11 mouse cellular contexts compared by ENCODE assay signal in the genomic region with DNA sequence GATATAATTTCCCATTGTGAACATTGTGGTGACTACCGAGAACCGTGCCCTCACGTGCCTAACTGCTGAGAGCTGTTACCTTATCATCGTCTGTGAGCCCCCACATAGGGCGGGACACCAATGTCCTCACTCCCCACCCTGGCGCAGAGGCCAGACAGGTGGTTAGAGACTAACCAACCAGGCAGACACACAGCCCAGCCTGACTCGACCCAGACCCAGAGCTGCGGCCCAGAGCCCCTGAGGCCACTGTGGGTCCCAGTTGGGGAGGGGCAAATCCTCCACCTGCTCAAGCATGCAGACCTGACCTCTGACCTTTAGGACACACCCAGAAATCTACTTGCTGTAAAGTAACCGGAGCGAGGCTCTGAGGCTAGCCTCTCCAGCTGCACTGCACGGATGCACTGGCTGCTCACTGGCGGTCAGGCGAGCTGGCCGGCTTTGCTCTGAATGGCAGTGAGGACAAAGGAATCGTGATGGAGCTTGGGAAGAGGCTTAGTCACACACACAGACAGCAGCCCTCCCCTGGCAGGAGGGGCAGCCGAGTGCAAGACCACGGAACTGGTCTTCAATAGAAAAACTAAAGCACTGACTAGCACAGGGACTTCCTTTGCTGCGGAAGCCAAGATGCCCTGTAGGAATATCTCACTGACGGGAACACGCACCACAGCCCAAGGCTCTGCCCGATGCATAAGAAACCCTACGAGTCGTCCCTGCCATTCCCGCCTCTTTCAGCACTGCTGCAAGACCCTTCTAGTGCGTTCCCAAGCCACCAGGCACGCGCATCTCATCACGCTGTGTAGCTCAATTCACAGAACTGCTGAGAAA. TPM values are rescaled to one million over a fixed set of nuclear protein-coding genes. Genes with fewer than 3 reads are reported as not detected.
DNase-seq lines count a peak whose midpoint lies in the region; ATAC-seq and TF ChIP-seq lines count a peak whose summit lies in the region.
"Had no signal": no experiment of that assay in that cellular context is flagged by ENCODE, and none has a peak within 500 bp of the region (broad histone marks: within the 10 kb centered on the region; RNA-seq: fewer than 3 reads in every experiment).

No protein-coding gene starts in this region.

- 40% methylated on average over 28 of the region's 28 CpGs for WGBS in forebrain, postnatal 0 days
- 35% methylated on average over 28 of the region's 28 CpGs for WGBS in midbrain, embryonic 12.5 days
- 90% methylated on average over 28 of the region's 28 CpGs for WGBS in heart, embryonic 12.5 days

- TF ChIP-seq CTCF in E14TG2a.4 (conservative IDR thresholded peaks at IDR 0.05; ENCODE audit: low read length), result no peak
- TF ChIP-seq CTCF in forebrain, postnatal 0 days (IDR thresholded peaks at IDR 0.05; ENCODE audit: low read depth), result no peak

- no peak overlapping the region for H3K9ac ChIP-seq in forebrain, postnatal 0 days
- peak overlapping the region; percentile 32; the same call in 1 of the 2 replicates for H3K9ac ChIP-seq in midbrain, embryonic 12.5 days (replicated peaks)
- no peak overlapping the region for H3K9ac ChIP-seq in heart, embryonic 12.5 days

- peak overlapping the region; percentile 26; the same call in 1 of the 2 replicates for H3K4me3 ChIP-seq in E14TG2a.4 (replicated peaks; ENCODE audit: low read length)
- H3K4me3 ChIP-seq in forebrain, postnatal 0 days (ENCODE audit: low read depth, low read length), result no peak overlapping the region
- H3K4me3 ChIP-seq in midbrain, embryonic 12.5 days, result no peak overlapping the region
- no peak overlapping the region for H3K4me3 ChIP-seq in heart, embryonic 12.5 days
- H3K4me3 ChIP-seq: left cerebral cortex, adult 2 months had no signal

- no peak overlapping the region for H3K27ac ChIP-seq in forebrain, postnatal 0 days (ENCODE audit: low read depth, low read length)
- peak overlapping the region; percentile 84 for H3K27ac ChIP-seq in midbrain, embryonic 12.5 days (replicated peaks)
- H3K27ac ChIP-seq in heart, embryonic 12.5 days (ENCODE audit: poor library complexity, severe bottlenecking), result no peak overlapping the region

- H3K9me3 ChIP-seq in E14TG2a.4 (ENCODE audit: low read length), result no peaks in the 10 kb centered on the region
- H3K9me3 ChIP-seq in forebrain, postnatal 0 days (ENCODE audit: low read length), result no peaks in the 10 kb centered on the region
- H3K9me3 ChIP-seq in midbrain, embryonic 12.5 days, result no peaks in the 10 kb centered on the region
- H3K9me3 ChIP-seq in heart, embryonic 12.5 days (replicated peaks), result no peaks in the 10 kb centered on the region

- peak; percentile 69 for ATAC-seq in forebrain, postnatal 0 days
- peak; percentile 90 for ATAC-seq in midbrain, embryonic 12.5 days (ENCODE audit: low FRiP score, low read depth)
- no peak for ATAC-seq in heart, embryonic 12.5 days (ENCODE audit: insufficient number of reproducible peaks, low FRiP score)

- H3K27me3 ChIP-seq in E14TG2a.4 (ENCODE audit: insufficient read depth, low read length), result no peaks in the 10 kb centered on the region
- no peaks in the 10 kb centered on the region for H3K27me3 ChIP-seq in forebrain, postnatal 0 days (ENCODE audit: insufficient read depth, low read length)
- H3K27me3 ChIP-seq in midbrain, embryonic 12.5 days, result no peaks in the 10 kb centered on the region
- no peaks in the 10 kb centered on the region for H3K27me3 ChIP-seq in heart, embryonic 12.5 days (replicated peaks)

- no peak overlapping the region for H3K4me2 ChIP-seq in forebrain, postnatal 0 days (ENCODE audit: low read depth)
- no peak overlapping the region for H3K4me2 ChIP-seq in midbrain, embryonic 12.5 days (replicated peaks)
- no peak overlapping the region for H3K4me2 ChIP-seq in heart, embryonic 12.5 days

- peaks cover 80% of the 10 kb centered on the region for H3K36me3 ChIP-seq in E14TG2a.4 (ENCODE audit: insufficient read depth, low read length)
- H3K36me3 ChIP-seq in forebrain, postnatal 0 days (ENCODE audit: insufficient read depth), result peaks cover 74% of the 10 kb centered on the region
- H3K36me3 ChIP-seq in midbrain, embryonic 12.5 days, result peaks cover 78% of the 10 kb centered on the region
- peaks cover 78% of the 10 kb centered on the region for H3K36me3 ChIP-seq in heart, embryonic 12.5 days

- DNase-seq in brain, adult 2 months (ENCODE audit: low read depth, low spot score), result peak; percentile 48
- peak; percentile 41 for DNase-seq in forebrain, postnatal 0 days
- DNase-seq in thymus, postnatal 25 days, result no peak
- no peak for DNase-seq in adrenal gland, postnatal 10 days
- DNase-seq in adrenal gland, postnatal 14 days, result no peak
- DNase-seq: kidney, adult 2 months; lung, postnatal 14 days had no signal

- peaks cover 54% of the 10 kb centered on the region for H3K4me1 ChIP-seq in E14TG2a.4 (replicated peaks; ENCODE audit: low read depth, low read length)
- 0 out of 2 replicates have a peak, but pooled peaks cover 5% of the 10 kb centered on the region for H3K4me1 ChIP-seq in forebrain, postnatal 0 days (ENCODE audit: insufficient read depth)
- H3K4me1 ChIP-seq in midbrain, embryonic 12.5 days, result peaks cover 38% of the 10 kb centered on the region
- H3K4me1 ChIP-seq in heart, embryonic 12.5 days (replicated peaks), result peaks cover 36% of the 10 kb centered on the region

RNA-seq across cellular contexts. Expression of a gene that starts 8.7 kb away (rescaled TPM):
- 2.9 and 9.1 TPM in 2 replicates for total RNA-seq in forebrain, postnatal 0 days (2014; rRNA removed)
- polyA plus RNA-seq in forebrain, postnatal 0 days (2015; fragmentation: Nextera tagmentation; extraction: Ambion mirVana), result 1.3 and 2.1 TPM in 2 replicates
- polyA plus RNA-seq in midbrain, embryonic 12.5 days (2016; fragmentation: Nextera tagmentation; extraction: Ambion mirVana), result 2.2 and 3.1 TPM in 2 replicates
- polyA plus RNA-seq in heart, embryonic 12.5 days (2016; fragmentation: Nextera tagmentation; extraction: Ambion mirVana), result 2.0 and 2.2 TPM in 2 replicates
- total RNA-seq in adrenal gland, postnatal 10 days (2021), result 10 to 100 TPM in 1 of 2 experiments, 1 to 10 TPM in 1; 8.4 to 10.2 TPM
- total RNA-seq in adrenal gland, postnatal 14 days (2021), result 8.1 and 12.4 TPM in 2 replicates

RNA-seq across cellular contexts. Expression of a gene that starts 54.3 kb away (rescaled TPM):
- total RNA-seq in forebrain, postnatal 0 days (2014; rRNA removed), result 14.3 and 20.4 TPM in 2 replicates
- polyA plus RNA-seq in forebrain, postnatal 0 days (2015; fragmentation: Nextera tagmentation; extraction: Ambion mirVana), result 8.8 and 11.8 TPM in 2 replicates
- 14.1 TPM in 2 replicates for polyA plus RNA-seq in midbrain, embryonic 12.5 days (2016; fragmentation: Nextera tagmentation; extraction: Ambion mirVana)
- polyA plus RNA-seq in heart, embryonic 12.5 days (2016; fragmentation: Nextera tagmentation; extraction: Ambion mirVana), result 6.5 and 6.9 TPM in 2 replicates
- total RNA-seq in adrenal gland, postnatal 10 days (2021), result 10 to 100 TPM in 1 of 2 experiments, 1 to 10 TPM in 1; 7.4 to 12.0 TPM
- 8.8 and 10.2 TPM in 2 replicates for total RNA-seq in adrenal gland, postnatal 14 days (2021)

Comparison
In these comparisons a context has a peak if more than half of its experiments do, and no peak if none do; other contexts are left out.
1. DNase-seq: peak in brain, adult 2 months (single experiment) and forebrain, postnatal 0 days (single experiment); none in thymus, postnatal 25 days (single experiment), adrenal gland, postnatal 10 days (single experiment) and adrenal gland, postnatal 14 days (single experiment).